Mouse (Mus musculus): ENCODE measurements at regions not wholly inside any gene's neighbourhood (a gene's known extent, or its start where the extent isn't known, plus 50 kb on each side); places are given as distances from the start of the nearest gene placed in this dataset.

DNA sequence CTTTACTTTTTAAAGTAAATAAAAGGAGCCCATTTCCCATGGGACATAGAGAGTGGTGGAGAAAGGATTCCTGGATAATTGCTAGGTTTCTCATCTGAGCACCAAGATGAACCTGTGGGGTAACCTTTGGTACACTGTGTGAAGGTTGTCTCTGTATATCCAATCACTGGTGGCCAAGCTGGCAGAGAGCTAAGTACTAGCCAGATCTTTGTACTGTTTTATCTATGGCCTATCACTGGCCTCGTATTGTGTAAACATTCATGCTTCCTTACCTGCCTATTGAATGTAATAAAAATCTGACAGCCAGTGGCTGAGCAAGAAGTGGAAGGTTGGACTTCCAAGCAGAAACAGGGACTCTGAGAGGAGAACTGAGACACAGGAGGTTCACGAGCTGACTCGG, 55.3 kb upstream of the Arid2 start:
- H3K4me2 ChIP-seq (replicated peaks; ENCODE audit: low read depth), result no peak overlapping the region
- no peak overlapping the region for H3K9ac ChIP-seq (ENCODE audit: low read length)
- H3K4me3 ChIP-seq (ENCODE audit: low read depth, low read length), result no peak overlapping the region
- no peaks in the 10 kb centered on the region for H3K4me1 ChIP-seq (replicated peaks; ENCODE audit: control insufficient read depth, insufficient read depth)
- no peak for TF ChIP-seq CTCF (IDR thresholded peaks at IDR 0.05; ENCODE audit: low read depth)
- no peak for TF ChIP-seq EP300 (optimal IDR thresholded peaks at IDR 0.05)
- no peak for ATAC-seq (ENCODE audit: low FRiP score, low TSS enrichment)
- H3K36me3 ChIP-seq (ENCODE audit: control insufficient read depth, insufficient read depth, low read length), result no peaks in the 10 kb centered on the region
- no peaks in the 10 kb centered on the region for H3K9me3 ChIP-seq (ENCODE audit: control insufficient read depth, low read length)
- 65% methylated on average over 3 of the region's 3 CpGs for WGBS
- no peak overlapping the region for H3K27ac ChIP-seq (replicated peaks)
- no peaks in the 10 kb centered on the region for H3K27me3 ChIP-seq (ENCODE audit: control insufficient read depth, insufficient read depth, low read length)
- no peak for DNase-seq (ENCODE audit: low spot score)

DNA sequence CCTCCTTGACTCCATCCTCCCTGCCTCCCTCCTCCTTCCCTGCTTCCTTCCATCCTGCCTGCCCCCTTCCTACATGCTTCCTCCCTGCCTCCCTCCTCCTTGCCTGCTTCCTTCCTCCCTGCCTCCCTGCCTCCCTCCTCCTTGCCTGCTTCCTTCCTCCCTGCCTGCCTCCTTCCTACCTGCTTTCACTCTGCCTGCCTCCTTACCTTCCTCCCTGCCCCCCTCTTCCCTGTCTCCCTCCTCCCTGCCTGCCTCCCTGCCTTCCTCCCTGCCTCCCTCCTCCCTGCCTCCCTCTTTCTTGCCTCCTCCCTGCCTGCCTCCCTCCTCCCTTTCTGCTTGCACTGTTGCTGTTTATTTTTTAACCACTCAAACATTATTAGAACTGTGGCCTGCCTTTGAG, 54.2 kb upstream of the Arid2 start:
- Histone ChIP-seq H3K9me3 (ENCODE audit: control insufficient read depth, low read length) (no peaks in the 10 kb centered on the region), H3K4me3 (ENCODE audit: low read depth, low read length) (no peak overlapping the region), H3K27ac (replicated peaks) (no peak overlapping the region), H3K4me1 (replicated peaks; ENCODE audit: control insufficient read depth, insufficient read depth) (no peaks in the 10 kb centered on the region), H3K27me3 (ENCODE audit: control insufficient read depth, insufficient read depth, low read length) (no peaks in the 10 kb centered on the region), H3K9ac (ENCODE audit: low read length) (no peak overlapping the region), H3K36me3 (ENCODE audit: control insufficient read depth, insufficient read depth, low read length) (no peaks in the 10 kb centered on the region), H3K4me2 (replicated peaks; ENCODE audit: low read depth) (no peak overlapping the region)
- TF ChIP-seq EP300 (optimal IDR thresholded peaks at IDR 0.05), result no peak
- ATAC-seq (ENCODE audit: low FRiP score, low TSS enrichment), result no peak
- DNase-seq (ENCODE audit: low spot score), result no peak

DNA sequence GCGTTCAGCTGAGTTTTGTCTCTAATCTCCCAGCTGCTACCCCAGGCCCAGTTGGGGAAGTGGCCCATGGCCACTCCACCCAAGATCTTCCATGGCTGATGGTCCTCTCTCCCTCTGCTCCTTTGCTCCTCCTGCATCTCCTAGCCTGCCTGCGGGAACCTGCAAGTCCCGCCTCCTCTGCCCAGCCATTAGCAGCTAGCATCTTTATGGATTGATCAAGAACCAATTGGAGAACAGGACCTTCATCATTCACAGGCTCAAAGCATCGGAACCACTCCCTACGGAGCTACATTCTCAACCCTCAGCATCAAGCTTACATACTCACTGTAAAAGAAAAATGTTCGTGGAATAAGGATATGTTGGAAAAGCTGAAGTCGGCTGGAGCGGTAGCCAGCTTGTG, 52.5 kb upstream of the Arid2 start:
- DNase-seq (ENCODE audit: low spot score), result no peak
- WGBS, result 57% methylated on average over 8 of the region's 8 CpGs
- no peak overlapping the region for H3K4me3 ChIP-seq (ENCODE audit: low read depth, low read length)
- H3K9ac ChIP-seq (ENCODE audit: low read length), result no peak overlapping the region
- no peaks in the 10 kb centered on the region for H3K4me1 ChIP-seq (replicated peaks; ENCODE audit: control insufficient read depth, insufficient read depth)
- no peaks in the 10 kb centered on the region for H3K36me3 ChIP-seq (ENCODE audit: control insufficient read depth, insufficient read depth, low read length)
- no peaks in the 10 kb centered on the region for H3K27me3 ChIP-seq (ENCODE audit: control insufficient read depth, insufficient read depth, low read length)
- TF ChIP-seq EP300 (optimal IDR thresholded peaks at IDR 0.05), result no peak
- no peak for TF ChIP-seq CTCF (IDR thresholded peaks at IDR 0.05; ENCODE audit: low read depth)
- H3K9me3 ChIP-seq (ENCODE audit: control insufficient read depth, low read length), result no peaks in the 10 kb centered on the region
- ATAC-seq (ENCODE audit: low FRiP score, low TSS enrichment), result no peak
- H3K4me2 ChIP-seq (replicated peaks; ENCODE audit: low read depth), result no peak overlapping the region
- no peak overlapping the region for H3K27ac ChIP-seq (replicated peaks)

Data from stomach, postnatal 0 days (tissue).